Mouse (Mus musculus) kidney, postnatal 14 days (tissue): ENCODE measurements at regions not wholly inside any gene's neighbourhood (a gene's known extent, or its start where the extent isn't known, plus 50 kb on each side); places are given as distances from the start of the nearest gene placed in this dataset.

ENCODE experiments used
- DNase-seq: peaks from one replicate; pipeline ENCODE4 v3.0.0; 2022; ENCODE audit warnings: mixed read lengths

- no peak for DNase-seq
These were observed 59.6 kb downstream of the Npy1r start for GRCm38 (mm10) chr8:66756639-66757038.

DNA sequence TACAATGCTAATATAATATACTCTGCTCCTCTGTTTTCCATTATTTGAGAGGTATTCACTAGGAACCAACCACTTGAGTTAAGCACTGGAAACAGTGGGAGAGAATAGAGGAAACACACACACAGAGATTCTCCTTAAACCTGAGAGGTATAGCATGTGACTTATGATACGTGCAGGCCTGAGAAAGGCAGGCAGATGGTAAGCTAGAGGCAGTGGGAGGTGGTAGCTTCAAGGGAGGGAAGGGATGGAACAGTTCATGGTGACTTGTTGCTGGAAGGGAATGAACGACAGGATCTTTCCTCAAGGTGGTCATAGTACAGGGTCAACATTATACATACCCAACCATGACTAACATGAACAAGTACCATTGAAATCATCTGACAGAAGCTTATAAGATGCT, 60.8 kb downstream of the Npy1r start:
- DNase-seq, result no peak

DNA sequence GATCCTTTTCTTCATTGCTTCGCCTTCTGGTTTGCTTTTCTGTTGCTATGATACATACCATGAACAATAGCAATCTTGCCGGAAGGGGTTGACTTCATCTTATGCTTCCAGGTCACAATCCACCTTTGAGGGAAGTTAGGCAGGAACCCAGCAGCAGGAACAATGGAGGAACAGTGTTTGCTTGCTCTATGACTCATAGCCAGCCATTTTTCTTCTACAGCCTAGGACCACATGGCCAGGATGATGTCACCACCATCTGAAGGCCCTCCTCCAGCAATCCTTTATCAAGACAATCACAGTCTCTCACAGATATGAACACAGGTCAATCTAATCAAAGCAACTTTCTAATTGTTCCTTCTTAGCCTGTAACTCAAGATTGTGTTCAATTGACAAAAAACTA, 61.5 kb downstream of the Npy1r start:
- DNase-seq, result no peak

DNA sequence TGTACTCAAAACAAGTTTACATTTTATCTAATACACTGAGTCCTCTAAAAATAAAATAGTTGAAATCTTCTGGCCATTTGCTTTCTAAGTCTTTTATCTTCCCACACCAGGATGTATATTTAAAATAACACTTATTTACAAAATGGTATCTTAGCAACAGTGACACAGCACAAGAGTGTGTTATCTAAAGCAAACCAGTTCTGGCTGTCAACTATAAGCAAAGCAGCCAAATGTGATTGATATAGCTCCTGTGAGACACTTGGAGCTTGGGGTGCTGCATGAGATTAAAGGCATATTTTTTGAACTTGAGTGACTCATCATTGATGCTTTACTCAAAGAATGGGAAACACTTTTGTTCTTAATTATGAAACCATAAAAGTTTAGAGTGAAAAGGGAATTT, 62.7 kb downstream of the Npy1r start:
- DNase-seq, result no peak

- DNase-seq, result no peak
These were observed 64.1 kb downstream of the Npy1r start for GRCm38 (mm10) chr8:66760958-66761583.

DNA sequence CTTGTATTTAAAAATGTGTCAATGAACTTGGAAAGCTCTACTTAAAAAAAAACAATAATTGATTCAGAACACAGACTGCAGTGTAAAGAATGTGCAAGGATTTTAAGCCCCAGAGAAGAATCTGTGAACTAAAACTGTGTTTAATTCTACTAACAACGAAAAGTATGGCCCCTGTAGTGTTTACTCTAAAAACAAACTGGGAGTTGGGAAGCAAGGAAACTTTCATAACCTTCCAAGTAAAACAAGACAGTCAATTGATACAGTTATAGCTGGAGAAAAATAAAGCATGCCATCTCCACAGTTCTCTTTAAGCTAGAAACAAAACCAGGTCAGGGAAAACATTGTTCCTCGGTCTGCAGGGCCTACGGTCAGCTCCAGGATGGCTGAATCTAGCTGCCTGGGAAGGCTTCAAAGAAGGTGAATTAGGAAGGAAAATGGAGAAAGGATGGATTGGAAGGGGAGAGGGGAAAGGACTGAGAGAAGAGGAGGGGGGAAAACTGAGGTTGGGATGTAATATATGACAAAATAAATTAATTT, 68.1 kb downstream of the Npy1r start:
- DNase-seq, result no peak

DNA sequence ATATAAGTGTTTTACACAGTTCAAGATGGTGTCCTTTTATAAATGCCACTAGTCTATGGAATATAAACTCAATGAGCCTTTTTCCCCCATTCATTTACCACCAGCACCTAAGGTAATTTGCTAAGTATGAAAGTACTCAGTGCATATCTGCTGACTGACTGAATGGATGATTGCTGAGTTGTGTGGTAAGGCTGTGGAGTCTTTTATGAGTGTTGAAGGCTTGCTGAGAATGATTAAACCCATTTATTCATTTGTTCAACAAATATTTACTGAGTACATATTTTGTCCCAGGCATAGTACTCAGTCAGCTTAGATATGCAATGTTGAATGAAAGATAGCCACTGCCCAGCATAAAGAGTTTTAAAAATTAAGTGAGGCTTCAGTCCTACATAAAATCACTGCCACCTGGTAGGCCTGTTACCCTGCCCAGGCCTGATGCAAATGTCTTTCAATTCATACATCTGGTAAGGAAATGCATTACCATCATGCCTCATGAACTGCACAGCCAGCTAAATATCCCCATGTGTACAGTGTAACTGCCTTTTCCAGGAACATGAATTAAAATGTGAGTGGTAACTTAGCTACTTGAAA, 71.5 kb downstream of the Npy1r start:
- no peak for DNase-seq

DNA sequence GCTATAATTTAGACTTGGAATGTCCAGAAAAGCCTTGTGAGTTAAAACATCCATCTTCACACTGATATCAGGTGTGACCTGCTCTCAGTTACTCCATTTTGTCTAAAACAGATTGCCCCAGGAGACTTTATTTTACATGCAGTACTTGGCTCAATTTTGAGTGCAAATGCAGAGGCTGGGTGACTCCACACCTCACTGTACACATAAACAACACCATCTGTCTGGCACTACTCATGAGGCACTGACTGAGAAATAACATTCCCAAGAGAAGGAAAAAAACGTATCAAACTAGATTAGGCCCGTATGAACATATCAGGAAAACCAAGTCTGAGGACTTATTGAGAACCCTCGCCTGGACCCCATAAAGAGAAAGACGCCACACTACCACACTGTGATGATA, 74.1 kb downstream of the Npy1r start:
- no peak for DNase-seq

- DNase-seq, result peak; percentile 6
These were observed 75.7 kb downstream of the Npy1r start for GRCm38 (mm10) chr8:66772653-66773052.

GRCm38 (mm10) chr8:66777115-66777877, 80.3 kb downstream of the Npy1r start:
- DNase-seq, result no peak

GRCm38 (mm10) chr8:66779622-66780021, 80.4 kb upstream of the Naf1 start:
- no peak for DNase-seq

DNA sequence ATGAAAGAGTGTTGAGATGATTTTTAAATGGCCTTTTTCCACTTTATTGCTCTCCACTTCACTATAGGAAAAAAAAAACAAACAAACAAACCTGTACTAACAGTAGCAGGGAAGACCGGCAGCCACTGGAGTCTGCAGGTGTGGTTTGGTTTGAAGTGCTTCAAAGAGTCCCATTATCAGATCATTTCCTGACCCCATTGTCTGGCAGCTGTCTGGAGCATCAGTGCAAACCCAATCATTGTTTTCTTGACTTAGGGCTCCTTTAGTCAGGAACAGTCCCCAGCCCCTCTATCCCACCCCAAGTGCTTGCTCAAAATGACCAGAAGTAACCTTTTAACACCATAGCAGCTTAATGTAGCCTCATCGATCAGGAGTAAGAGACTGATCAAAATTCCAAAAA, 77.4 kb upstream of the Naf1 start:
- DNase-seq, result no peak

GRCm38 (mm10) chr8:66785996-66786395, 74.0 kb upstream of the Naf1 start:
- DNase-seq, result no peak
